Mouse (Mus musculus) small intestine, adult 2 months (tissue): ENCODE measurements around the gene Lrrc29.

Experiments
- CTCF ChIP-seq: fragments of 200-500 bp; IDR thresholded peaks from 2 replicates; pipeline ENCODE4 v1.5.1; 2012; ENCODE audit warnings: low read depth, mild to moderate bottlenecking, control low read depth, inconsistent platforms, low read length, moderate library complexity, mixed read lengths; ENCODE audit not compliant: insufficient replicate concordance, insufficient read length; ENCODE audit errors: extremely low read depth
- POLR2A ChIP-seq: fragments of 200-500 bp; IDR thresholded peaks from 2 replicates; pipeline ENCODE4 v1.6.1; 2012; ENCODE audit warnings: low read depth, mild to moderate bottlenecking, control low read depth, inconsistent platforms, low read length, moderate library complexity

DNA sequence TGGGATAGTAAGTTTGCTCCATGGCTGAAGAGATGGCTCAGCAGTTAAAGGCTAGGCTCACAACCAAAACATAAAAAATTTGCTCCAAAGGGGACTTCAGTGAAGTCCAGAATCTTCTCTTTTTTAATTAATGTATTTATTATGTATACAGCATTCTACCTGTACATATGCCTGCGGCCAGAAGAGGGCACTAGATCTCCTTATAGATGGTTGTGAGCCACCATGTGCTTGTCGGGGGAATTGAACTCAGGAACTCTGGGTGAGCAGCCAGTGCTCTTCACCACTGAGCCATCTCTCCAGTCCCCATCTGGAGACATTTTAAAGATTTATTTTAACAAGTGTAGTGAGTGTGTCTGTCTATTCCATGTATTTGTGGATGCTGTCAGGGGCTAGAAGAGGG, 41.0 kb upstream of the Lrrc29 start:
- TF ChIP-seq POLR2A (no peak), CTCF (peak; percentile 22; the same call in 1 of the 2 replicates)
